Mouse (Mus musculus): ENCODE results near the gene Dpp8. TPM values are rescaled to one million over a fixed set of nuclear protein-coding genes. Genes with fewer than 3 reads are reported as not detected.

The Dpp8 gene
- total RNA-seq, 2 experiments from 2014 or later, result 103 to 116 TPM

Other genes starting within 250 kb of the Dpp8 start
- 10 to 100 TPM in 1 of 2 experiments, 1 to 10 TPM in 1; 7.7 to 13.1 TPM for gene Dennd4a, start 221.1 kb upstream of the Dpp8 start, total RNA-seq (2021)
- gene Slc24a1, start 80.8 kb upstream of the Dpp8 start, total RNA-seq (2021), result not detected
- gene Ints14, start 71.5 kb upstream of the Dpp8 start, total RNA-seq (2021), result 10 to 100 TPM; 22.1 to 23.9 TPM
- gene Hacd3, start 10.7 kb upstream of the Dpp8 start, total RNA-seq (2021), result 10 to 100 TPM; 14.4 to 16.7 TPM
- gene Igdcc4, start 69.1 kb downstream of the Dpp8 start, total RNA-seq (2021), result 10 to 100 TPM; 60.4 to 79.2 TPM
- gene Igdcc3, start 108.8 kb downstream of the Dpp8 start, total RNA-seq (2021), result under 1 TPM; 0.59 to 0.65 TPM
- 1 to 10 TPM; 6.6 to 8.1 TPM for gene Parp16, start 162.9 kb downstream of the Dpp8 start, total RNA-seq (2021)
- gene Cilp, start 232.8 kb downstream of the Dpp8 start, total RNA-seq (2021), result 100 to 1,000 TPM; 101 to 103 TPM

All from gastrocnemius, postnatal 10 days (tissue).